Mouse (Mus musculus): ENCODE data around the gene Slc9a5.

- TF ChIP-seq MAFK (IDR thresholded peaks at IDR 0.05; ENCODE audit: insufficient read depth, low read depth, low read length) (no peak), CHD2 (IDR thresholded peaks at IDR 0.05; ENCODE audit: low read depth, low read length) (no peak), ZC3H11A (IDR thresholded peaks at IDR 0.05; ENCODE audit: borderline replicate concordance, low read depth, low read length) (no peak), HCFC1 (IDR thresholded peaks at IDR 0.05; ENCODE audit: borderline replicate concordance, insufficient read depth, low read length) (no peak), ZNF384 (IDR thresholded peaks at IDR 0.05; ENCODE audit: low read depth, low read length) (no peak)
Measured at GRCm38 (mm10) chr8:105356681-105357080, 8.0 kb downstream of the Slc9a5 start.
